In genomic region chr8:123978926-123979325, GRCm38 (mm10) we compare ENCODE assay signal across 9 mouse cellular contexts. TPM values are rescaled to one million over a fixed set of nuclear protein-coding genes. Genes with fewer than 3 reads are reported as not detected.
A peak's percentile ranks its signal among the peaks of the same experiment; 100 is the strongest.
DNase-seq lines count a peak whose midpoint lies in the region; ATAC-seq and TF ChIP-seq lines count a peak whose summit lies in the region.
"Had no signal": no experiment of that assay in that cellular context is flagged by ENCODE, and none has a peak within 500 bp of the region (broad histone marks: within the 10 kb centered on the region; RNA-seq: fewer than 3 reads in every experiment).

No protein-coding gene starts in this region.

- peaks cover 9% of the 10 kb centered on the region; the same call in 1 of the 2 replicates for H3K36me3 ChIP-seq in heart, embryonic 12.5 days
- peaks cover 11% of the 10 kb centered on the region for H3K36me3 ChIP-seq in megakaryocyte, embryonic 14.5 days (replicated peaks; ENCODE audit: low read length)
- H3K36me3 ChIP-seq in liver, embryonic 11.5 days (ENCODE audit: control insufficient read depth, insufficient read depth, low read length) = peaks cover 16% of the 10 kb centered on the region
- no peaks in the 10 kb centered on the region for H3K36me3 ChIP-seq in stomach, embryonic 16.5 days (ENCODE audit: control insufficient read depth, insufficient read depth, low read length)
- H3K36me3 ChIP-seq: limb, embryonic 15.5 days had no signal

- WGBS in heart, embryonic 12.5 days = 13% methylated on average over 8 of the region's 8 CpGs
- WGBS in liver, embryonic 11.5 days = 16% methylated on average over 8 of the region's 8 CpGs
- 59% methylated on average over 8 of the region's 8 CpGs for WGBS in stomach, embryonic 16.5 days

- H3K4me2 ChIP-seq in heart, embryonic 12.5 days = peak overlapping the region; percentile 57
- H3K4me2 ChIP-seq in liver, embryonic 11.5 days = peak overlapping the region; percentile 88
- H3K4me2 ChIP-seq in stomach, embryonic 16.5 days (ENCODE audit: low read depth, low read length) = peak overlapping the region; percentile 22
- H3K4me2 ChIP-seq: limb, embryonic 15.5 days had no signal

- intact Hi-C loops in heart, postnatal 14 days (cut with DNase I) = no loop called here
- intact Hi-C loops in left cerebral cortex, adult 2 months (cut with DNase I) = no loop called here

- H3K4me3 ChIP-seq in heart, embryonic 12.5 days = peak overlapping the region; percentile 97
- peak overlapping the region; percentile 1 for H3K4me3 ChIP-seq in megakaryocyte, embryonic 14.5 days (replicated peaks)
- H3K4me3 ChIP-seq in liver, embryonic 11.5 days (ENCODE audit: low read depth, low read length) = peak overlapping the region; percentile 83
- H3K4me3 ChIP-seq in stomach, embryonic 16.5 days (replicated peaks; ENCODE audit: low read length) = no peak overlapping the region
- H3K4me3 ChIP-seq in left cerebral cortex, adult 2 months = no peak overlapping the region
- H3K4me3 ChIP-seq: limb, embryonic 15.5 days had no signal

- H3K9ac ChIP-seq in heart, embryonic 12.5 days = peak overlapping the region; percentile 34
- peak overlapping the region; percentile 86 for H3K9ac ChIP-seq in liver, embryonic 11.5 days (ENCODE audit: low read depth, low read length)
- peak overlapping the region; percentile 44 for H3K9ac ChIP-seq in stomach, embryonic 16.5 days (ENCODE audit: low read length)
- H3K9ac ChIP-seq: limb, embryonic 15.5 days had no signal

- H3K27me3 ChIP-seq in heart, embryonic 12.5 days (replicated peaks) = no peaks in the 10 kb centered on the region
- H3K27me3 ChIP-seq in megakaryocyte, embryonic 14.5 days (replicated peaks) = no peaks in the 10 kb centered on the region
- no peaks in the 10 kb centered on the region for H3K27me3 ChIP-seq in liver, embryonic 11.5 days (replicated peaks; ENCODE audit: control insufficient read depth, insufficient read depth, low read length)
- no peaks in the 10 kb centered on the region for H3K27me3 ChIP-seq in stomach, embryonic 16.5 days (ENCODE audit: control insufficient read depth, insufficient read depth, low read length)
- H3K27me3 ChIP-seq: limb, embryonic 15.5 days had no signal

- peak; percentile 78 for ATAC-seq in heart, embryonic 12.5 days (ENCODE audit: insufficient number of reproducible peaks, low FRiP score)
- no peak for ATAC-seq in megakaryocyte, adult 5-6 weeks (ENCODE audit: poor library complexity, severe bottlenecking)
- ATAC-seq in liver, embryonic 11.5 days (replicated peaks; ENCODE audit: low FRiP score) = peak; percentile 90
- ATAC-seq in stomach, embryonic 16.5 days (ENCODE audit: insufficient read depth, low FRiP score) = peak; percentile 17; the same call in 1 of the 2 replicates

- peaks cover 48% of the 10 kb centered on the region for H3K4me1 ChIP-seq in heart, embryonic 12.5 days (replicated peaks)
- H3K4me1 ChIP-seq in megakaryocyte, embryonic 14.5 days = peaks cover 59% of the 10 kb centered on the region
- peaks cover 46% of the 10 kb centered on the region for H3K4me1 ChIP-seq in liver, embryonic 11.5 days (replicated peaks; ENCODE audit: control insufficient read depth, insufficient read depth, low read length)
- H3K4me1 ChIP-seq in stomach, embryonic 16.5 days (ENCODE audit: control insufficient read depth, insufficient read depth, low read length) = peaks cover 26% of the 10 kb centered on the region

- H3K27ac ChIP-seq in heart, embryonic 12.5 days (ENCODE audit: poor library complexity, severe bottlenecking) = peak overlapping the region; percentile 86
- peak overlapping the region; percentile 98 for H3K27ac ChIP-seq in liver, embryonic 11.5 days (ENCODE audit: low read depth, low read length)
- H3K27ac ChIP-seq in stomach, embryonic 16.5 days (ENCODE audit: low read length) = peak overlapping the region; percentile 54; the same call in 1 of the 2 replicates
- H3K27ac ChIP-seq in left cerebral cortex, adult 2 months = no peak overlapping the region
- H3K27ac ChIP-seq: limb, embryonic 15.5 days had no signal

- DNase-seq in heart, postnatal 14 days = no peak
- peak; percentile 63 for DNase-seq in liver, embryonic 11.5 days (ENCODE audit: low spot score)
- no peak for DNase-seq in left cerebral cortex, adult 2 months (ENCODE audit: extremely low spot score in 1 of 2, low spot score in 2 of 2)
- DNase-seq in thymus, adult 18-20 months = no peak

- TF ChIP-seq CTCF in left cerebral cortex, adult 2 months (IDR thresholded peaks at IDR 0.05) = no peak

- no peaks in the 10 kb centered on the region for H3K9me3 ChIP-seq in heart, embryonic 12.5 days (replicated peaks)
- H3K9me3 ChIP-seq in megakaryocyte, embryonic 14.5 days = peaks cover 15% of the 10 kb centered on the region
- H3K9me3 ChIP-seq in liver, embryonic 11.5 days (ENCODE audit: control insufficient read depth, low read length) = no peaks in the 10 kb centered on the region
- no peaks in the 10 kb centered on the region for H3K9me3 ChIP-seq in stomach, embryonic 16.5 days (replicated peaks; ENCODE audit: control insufficient read depth, low read length)
- H3K9me3 ChIP-seq: limb, embryonic 15.5 days had no signal

RNA-seq across cellular contexts. Expression of gene Abcb10, which starts 4.0 kb away (rescaled TPM):
- 36.1 and 37.3 TPM in 2 replicates for polyA plus RNA-seq in heart, embryonic 12.5 days (2016; fragmentation: Nextera tagmentation; extraction: Ambion mirVana)
- 10 to 100 TPM; 44.8 to 46.5 TPM for total RNA-seq in heart, postnatal 14 days (2021)
- 1.0 and 2.7 TPM in 2 replicates for polyA plus RNA-seq in megakaryocyte, embryonic 14.5 days (2012; ENCODE audit: insufficient read depth, low replicate concordance)
- total RNA-seq in megakaryocyte, adult 5-6 weeks (2015) = 5.0 and 7.5 TPM in 2 replicates
- 8.5 and 9.0 TPM in 2 replicates for total RNA-seq in megakaryocyte, adult 5-6 weeks (2017)
- polyA plus RNA-seq in liver, embryonic 11.5 days (2014; fragmentation: Nextera tagmentation; extraction: Ambion mirVana) = 115 and 134 TPM in 2 replicates
- polyA plus RNA-seq in stomach, embryonic 16.5 days (2015; fragmentation: Nextera tagmentation; extraction: Ambion mirVana) = 25.0 and 26.0 TPM in 2 replicates
- total RNA-seq in left cerebral cortex, adult 2 months (2021) = 10 to 100 TPM; 16.3 to 16.5 TPM

RNA-seq across cellular contexts. Expression of gene Nup133, which starts 29.9 kb away (rescaled TPM):
- 32.1 and 32.5 TPM in 2 replicates for polyA plus RNA-seq in heart, embryonic 12.5 days (2016; fragmentation: Nextera tagmentation; extraction: Ambion mirVana)
- total RNA-seq in heart, postnatal 14 days (2021) = 10 to 100 TPM; 10.3 to 12.4 TPM
- polyA plus RNA-seq in megakaryocyte, embryonic 14.5 days (2012; ENCODE audit: insufficient read depth, low replicate concordance) = 2.9 and 8.7 TPM in 2 replicates
- total RNA-seq in megakaryocyte, adult 5-6 weeks (2015) = 10.9 and 15.0 TPM in 2 replicates
- total RNA-seq in megakaryocyte, adult 5-6 weeks (2017) = 15.3 and 17.4 TPM in 2 replicates
- 47.4 and 49.3 TPM in 2 replicates for polyA plus RNA-seq in liver, embryonic 11.5 days (2014; fragmentation: Nextera tagmentation; extraction: Ambion mirVana)
- 28.3 and 29.7 TPM in 2 replicates for polyA plus RNA-seq in stomach, embryonic 16.5 days (2015; fragmentation: Nextera tagmentation; extraction: Ambion mirVana)
- 10 to 100 TPM; 22.6 to 25.6 TPM for total RNA-seq in left cerebral cortex, adult 2 months (2021)

RNA-seq across cellular contexts. Expression of gene Taf5l, which starts 42.3 kb away (rescaled TPM):
- polyA plus RNA-seq in heart, embryonic 12.5 days (2016; fragmentation: Nextera tagmentation; extraction: Ambion mirVana) = 31.2 and 32.2 TPM in 2 replicates
- total RNA-seq in heart, postnatal 14 days (2021) = 10 to 100 TPM; 18.4 to 19.1 TPM
- 2.3 and 8.0 TPM in 2 replicates for polyA plus RNA-seq in megakaryocyte, embryonic 14.5 days (2012; ENCODE audit: insufficient read depth, low replicate concordance)
- 14.5 and 15.3 TPM in 2 replicates for total RNA-seq in megakaryocyte, adult 5-6 weeks (2015)
- total RNA-seq in megakaryocyte, adult 5-6 weeks (2017) = 14.6 and 19.6 TPM in 2 replicates
- polyA plus RNA-seq in liver, embryonic 11.5 days (2014; fragmentation: Nextera tagmentation; extraction: Ambion mirVana) = 62.5 and 67.4 TPM in 2 replicates
- 28.0 and 29.2 TPM in 2 replicates for polyA plus RNA-seq in stomach, embryonic 16.5 days (2015; fragmentation: Nextera tagmentation; extraction: Ambion mirVana)
- total RNA-seq in left cerebral cortex, adult 2 months (2021) = 10 to 100 TPM; 22.8 to 24.2 TPM

RNA-seq across cellular contexts. Expression of gene Urb2, which starts 42.4 kb away (rescaled TPM):
- polyA plus RNA-seq in heart, embryonic 12.5 days (2016; fragmentation: Nextera tagmentation; extraction: Ambion mirVana) = 5.6 TPM in 2 replicates
- 1 to 10 TPM; 6.7 to 6.9 TPM for total RNA-seq in heart, postnatal 14 days (2021)
- 0.37 and 0.92 TPM in 2 replicates for polyA plus RNA-seq in megakaryocyte, embryonic 14.5 days (2012; ENCODE audit: insufficient read depth, low replicate concordance)
- 5.5 and 6.6 TPM in 2 replicates for total RNA-seq in megakaryocyte, adult 5-6 weeks (2015)
- total RNA-seq in megakaryocyte, adult 5-6 weeks (2017) = 4.2 and 5.4 TPM in 2 replicates
- polyA plus RNA-seq in liver, embryonic 11.5 days (2014; fragmentation: Nextera tagmentation; extraction: Ambion mirVana) = 11.0 and 13.7 TPM in 2 replicates
- 4.4 and 4.5 TPM in 2 replicates for polyA plus RNA-seq in stomach, embryonic 16.5 days (2015; fragmentation: Nextera tagmentation; extraction: Ambion mirVana)
- 10 to 100 TPM; 11.4 to 13.0 TPM for total RNA-seq in left cerebral cortex, adult 2 months (2021)

Comparison
In these comparisons a context has a peak if more than half of its experiments do, and no peak if none do; other contexts are left out.
1. H3K4me2 ChIP-seq: peak in every context shown above with its lines; median percentile 88 in liver, embryonic 11.5 days; 57 in heart, embryonic 12.5 days; 22 in stomach, embryonic 16.5 days.
2. H3K4me3 ChIP-seq: peak in heart, embryonic 12.5 days (single experiment), megakaryocyte, embryonic 14.5 days (single experiment) and liver, embryonic 11.5 days (single experiment); none in stomach, embryonic 16.5 days (single experiment) and left cerebral cortex, adult 2 months (single experiment).
3. H3K9ac ChIP-seq: peak in every context shown above with its lines; median percentile 86 in liver, embryonic 11.5 days; 44 in stomach, embryonic 16.5 days; 34 in heart, embryonic 12.5 days.